ENCODE assay signal across 8 mouse cellular contexts in genomic region chr5:137530075-137530474, GRCm38 (mm10). TPM values are rescaled to one million over a fixed set of nuclear protein-coding genes. Genes with fewer than 3 reads are reported as not detected.
DNase-seq lines count a peak whose midpoint lies in the region; ATAC-seq and TF ChIP-seq lines count a peak whose summit lies in the region.
"Had no signal": no experiment of that assay in that cellular context is flagged by ENCODE, and none has a peak within 500 bp of the region (broad histone marks: within the 10 kb centered on the region; RNA-seq: fewer than 3 reads in every experiment).

No protein-coding gene starts in this region.

- H3K4me3 ChIP-seq in lung, embryonic 14.5 days (ENCODE audit: low read depth, low read length) = peak overlapping the region; percentile 83
- peak overlapping the region; percentile 82 for H3K4me3 ChIP-seq in forebrain, embryonic 11.5 days (ENCODE audit: low read depth, low read length)
- H3K4me3 ChIP-seq in limb, embryonic 11.5 days (ENCODE audit: low read depth, low read length) = peak overlapping the region; percentile 81
- peak overlapping the region; percentile 88 for H3K4me3 ChIP-seq in neural tube, embryonic 15.5 days (replicated peaks)

- H3K27me3 ChIP-seq in lung, embryonic 14.5 days (ENCODE audit: insufficient read depth, low read length) = no peaks in the 10 kb centered on the region
- no peaks in the 10 kb centered on the region for H3K27me3 ChIP-seq in forebrain, embryonic 11.5 days (ENCODE audit: control insufficient read depth, insufficient read depth, low read length)
- no peaks in the 10 kb centered on the region for H3K27me3 ChIP-seq in limb, embryonic 11.5 days (ENCODE audit: control insufficient read depth, insufficient read depth, low read length)
- no peaks in the 10 kb centered on the region for H3K27me3 ChIP-seq in neural tube, embryonic 15.5 days (replicated peaks)

- no peak for TF ChIP-seq CTCF in lung, embryonic 14.5 days (IDR thresholded peaks at IDR 0.05; ENCODE audit: low read depth)

- peak overlapping the region; percentile 96 for H3K4me2 ChIP-seq in lung, embryonic 14.5 days
- peak overlapping the region; percentile 98 for H3K4me2 ChIP-seq in forebrain, embryonic 11.5 days (ENCODE audit: low read depth, low read length, severe bottlenecking)
- peak overlapping the region; percentile 95 for H3K4me2 ChIP-seq in limb, embryonic 11.5 days (ENCODE audit: low read depth, severe bottlenecking)
- peak overlapping the region; percentile 83 for H3K4me2 ChIP-seq in neural tube, embryonic 15.5 days

- H3K4me1 ChIP-seq in lung, embryonic 14.5 days (ENCODE audit: insufficient read depth) = peaks cover 5% of the 10 kb centered on the region; the same call in 1 of the 2 replicates
- peaks cover 12% of the 10 kb centered on the region for H3K4me1 ChIP-seq in forebrain, embryonic 11.5 days (replicated peaks; ENCODE audit: control insufficient read depth, insufficient read depth, low read length)
- H3K4me1 ChIP-seq in limb, embryonic 11.5 days (ENCODE audit: control insufficient read depth, insufficient read depth, low read length) = peaks cover 11% of the 10 kb centered on the region
- peaks cover 42% of the 10 kb centered on the region for H3K4me1 ChIP-seq in neural tube, embryonic 15.5 days

- WGBS in lung, embryonic 14.5 days = 67% methylated on average over 8 of the region's 8 CpGs
- WGBS in forebrain, embryonic 11.5 days = 77% methylated on average over 8 of the region's 8 CpGs
- WGBS in limb, embryonic 11.5 days = 80% methylated on average over 8 of the region's 8 CpGs
- 65% methylated on average over 8 of the region's 8 CpGs for WGBS in neural tube, embryonic 15.5 days

- H3K27ac ChIP-seq in lung, embryonic 14.5 days (ENCODE audit: low read depth) = peak overlapping the region; percentile 92
- peak overlapping the region; percentile 95; the same call in 1 of the 2 replicates for H3K27ac ChIP-seq in forebrain, embryonic 11.5 days (ENCODE audit: low read depth, low read length)
- peak overlapping the region; percentile 74 for H3K27ac ChIP-seq in limb, embryonic 11.5 days (replicated peaks; ENCODE audit: low read depth, low read length)
- H3K27ac ChIP-seq in neural tube, embryonic 15.5 days (replicated peaks) = peak overlapping the region; percentile 97

- H3K9ac ChIP-seq in lung, embryonic 14.5 days = peak overlapping the region; percentile 82
- H3K9ac ChIP-seq in forebrain, embryonic 11.5 days (ENCODE audit: low read length) = peak overlapping the region; percentile 97
- peak overlapping the region; percentile 84 for H3K9ac ChIP-seq in limb, embryonic 11.5 days (ENCODE audit: low read length)
- peak overlapping the region; percentile 97 for H3K9ac ChIP-seq in neural tube, embryonic 15.5 days (replicated peaks)

- no peak for ATAC-seq in lung, embryonic 14.5 days (ENCODE audit: insufficient read depth)
- ATAC-seq in forebrain, embryonic 11.5 days (replicated peaks; ENCODE audit: low FRiP score) = no peak
- no peak for ATAC-seq in limb, embryonic 11.5 days (ENCODE audit: insufficient number of reproducible peaks, low FRiP score, low TSS enrichment, low read depth)
- no peak for ATAC-seq in neural tube, embryonic 15.5 days (ENCODE audit: low FRiP score)

- H3K9me3 ChIP-seq in lung, embryonic 14.5 days (ENCODE audit: low read depth, low read length) = no peaks in the 10 kb centered on the region
- H3K9me3 ChIP-seq in forebrain, embryonic 11.5 days (ENCODE audit: control insufficient read depth, low read length) = no peaks in the 10 kb centered on the region
- H3K9me3 ChIP-seq in limb, embryonic 11.5 days (ENCODE audit: control insufficient read depth, low read length) = no peaks in the 10 kb centered on the region
- no peaks in the 10 kb centered on the region for H3K9me3 ChIP-seq in neural tube, embryonic 15.5 days (replicated peaks)

- peaks cover 55% of the 10 kb centered on the region for H3K36me3 ChIP-seq in lung, embryonic 14.5 days (ENCODE audit: insufficient read depth)
- peaks cover 10% of the 10 kb centered on the region; the same call in 1 of the 2 replicates for H3K36me3 ChIP-seq in forebrain, embryonic 11.5 days (ENCODE audit: control insufficient read depth, insufficient read depth, low read length)
- peaks cover 23% of the 10 kb centered on the region; the same call in 1 of the 2 replicates for H3K36me3 ChIP-seq in limb, embryonic 11.5 days (ENCODE audit: control insufficient read depth, insufficient read depth, low read length)
- peaks cover 45% of the 10 kb centered on the region for H3K36me3 ChIP-seq in neural tube, embryonic 15.5 days

- no peak for DNase-seq in lung, embryonic 14.5 days
- DNase-seq in lung, postnatal 25 days (ENCODE audit: low spot score) = no peak
- peak; percentile 52 for DNase-seq in forebrain, embryonic 11.5 days (ENCODE audit: low spot score)
- DNase-seq in limb, embryonic 11.5 days (ENCODE audit: low spot score) = no peak
- no peak for DNase-seq in c-Kit-positive CD71-positive TER-119-positive erythroid progenitor cells, embryonic 14.5 days (ENCODE audit: low spot score)
- no peak for DNase-seq in urinary bladder, postnatal 10 days (ENCODE audit: low spot score)
- DNase-seq: layer of hippocampus, adult 9-11 months had no signal

RNA-seq across cellular contexts. Expression of gene Epo, which starts 3.0 kb away (rescaled TPM):
- 0.37 and 0.38 TPM in 2 replicates for polyA plus RNA-seq in lung, embryonic 14.5 days (2014; fragmentation: Nextera tagmentation; extraction: Ambion mirVana)
- 0.40 and 0.84 TPM in 2 replicates for polyA plus RNA-seq in forebrain, embryonic 11.5 days (2014; fragmentation: Nextera tagmentation; extraction: Ambion mirVana)
- polyA plus RNA-seq in limb, embryonic 11.5 days (2014; fragmentation: Nextera tagmentation; extraction: Ambion mirVana) = 0.54 and 0.67 TPM in 2 replicates
- polyA plus RNA-seq in neural tube, embryonic 15.5 days (2015; fragmentation: Nextera tagmentation; extraction: Ambion mirVana) = not detected in 2 replicates

RNA-seq across cellular contexts. Expression of gene Gnb2, which starts 3.2 kb away (rescaled TPM):
- polyA plus RNA-seq in lung, embryonic 14.5 days (2014; fragmentation: Nextera tagmentation; extraction: Ambion mirVana) = 411 and 440 TPM in 2 replicates
- 410 and 508 TPM in 2 replicates for polyA plus RNA-seq in forebrain, embryonic 11.5 days (2014; fragmentation: Nextera tagmentation; extraction: Ambion mirVana)
- polyA plus RNA-seq in limb, embryonic 11.5 days (2014; fragmentation: Nextera tagmentation; extraction: Ambion mirVana) = 352 and 360 TPM in 2 replicates
- polyA plus RNA-seq in neural tube, embryonic 15.5 days (2015; fragmentation: Nextera tagmentation; extraction: Ambion mirVana) = 503 and 540 TPM in 2 replicates

RNA-seq across cellular contexts. Expression of gene Gigyf1, which starts 11.7 kb away (rescaled TPM):
- 11.1 and 11.6 TPM in 2 replicates for polyA plus RNA-seq in lung, embryonic 14.5 days (2014; fragmentation: Nextera tagmentation; extraction: Ambion mirVana)
- polyA plus RNA-seq in forebrain, embryonic 11.5 days (2014; fragmentation: Nextera tagmentation; extraction: Ambion mirVana) = 14.0 and 14.9 TPM in 2 replicates
- polyA plus RNA-seq in limb, embryonic 11.5 days (2014; fragmentation: Nextera tagmentation; extraction: Ambion mirVana) = 13.7 and 14.1 TPM in 2 replicates
- polyA plus RNA-seq in neural tube, embryonic 15.5 days (2015; fragmentation: Nextera tagmentation; extraction: Ambion mirVana) = 15.7 and 16.7 TPM in 2 replicates

RNA-seq across cellular contexts. Expression of gene Actl6b, which starts 23.2 kb away (rescaled TPM):
- 0.26 TPM in 1 of 2 replicates, not detected in the other for polyA plus RNA-seq in lung, embryonic 14.5 days (2014; fragmentation: Nextera tagmentation; extraction: Ambion mirVana)
- polyA plus RNA-seq in forebrain, embryonic 11.5 days (2014; fragmentation: Nextera tagmentation; extraction: Ambion mirVana) = 20.5 and 22.8 TPM in 2 replicates
- not detected in 2 replicates for polyA plus RNA-seq in limb, embryonic 11.5 days (2014; fragmentation: Nextera tagmentation; extraction: Ambion mirVana)
- 203 and 258 TPM in 2 replicates for polyA plus RNA-seq in neural tube, embryonic 15.5 days (2015; fragmentation: Nextera tagmentation; extraction: Ambion mirVana)

RNA-seq across cellular contexts. Expression of gene Pop7, which starts 27.8 kb away (rescaled TPM):
- 54.3 and 58.4 TPM in 2 replicates for polyA plus RNA-seq in lung, embryonic 14.5 days (2014; fragmentation: Nextera tagmentation; extraction: Ambion mirVana)
- 55.9 and 62.4 TPM in 2 replicates for polyA plus RNA-seq in forebrain, embryonic 11.5 days (2014; fragmentation: Nextera tagmentation; extraction: Ambion mirVana)
- 51.1 and 59.3 TPM in 2 replicates for polyA plus RNA-seq in limb, embryonic 11.5 days (2014; fragmentation: Nextera tagmentation; extraction: Ambion mirVana)
- polyA plus RNA-seq in neural tube, embryonic 15.5 days (2015; fragmentation: Nextera tagmentation; extraction: Ambion mirVana) = 76.5 and 81.6 TPM in 2 replicates
